Mouse (Mus musculus) hindbrain, embryonic 15.5 days (tissue): ENCODE measurements around the gene Sirpb1b. TPM values are rescaled to one million over a fixed set of nuclear protein-coding genes. Genes with fewer than 3 reads are reported as not detected.

ENCODE experiments used
- polyA plus RNA-seq: library from polyadenylated mRNA; unstranded; fragments of >200 nt; fragmentation: Nextera tagmentation; extraction: Ambion mirVana; gene quantifications from 2 replicates; pipeline ENCODE4 v1.2.1, GENCODE M21; 2015

The Sirpb1b gene
- polyA plus RNA-seq, 1 experiment from 2014 or later, result not detected

Other genes with a start within 250 kb of the Sirpb1b start
- not detected in 2 replicates for gene Gm9733, start 242.8 kb downstream of the Sirpb1b start, polyA plus RNA-seq
- not detected in 2 replicates for gene Sirpb1a, start 148.5 kb downstream of the Sirpb1b start, polyA plus RNA-seq